Mouse (Mus musculus): ENCODE results near the gene Pcnx4. TPM values are rescaled to one million over a fixed set of nuclear protein-coding genes. Genes with fewer than 3 reads are reported as not detected.

The Pcnx4 gene
- polyA plus RNA-seq, 1 experiment, result 3.2 TPM

DNA sequence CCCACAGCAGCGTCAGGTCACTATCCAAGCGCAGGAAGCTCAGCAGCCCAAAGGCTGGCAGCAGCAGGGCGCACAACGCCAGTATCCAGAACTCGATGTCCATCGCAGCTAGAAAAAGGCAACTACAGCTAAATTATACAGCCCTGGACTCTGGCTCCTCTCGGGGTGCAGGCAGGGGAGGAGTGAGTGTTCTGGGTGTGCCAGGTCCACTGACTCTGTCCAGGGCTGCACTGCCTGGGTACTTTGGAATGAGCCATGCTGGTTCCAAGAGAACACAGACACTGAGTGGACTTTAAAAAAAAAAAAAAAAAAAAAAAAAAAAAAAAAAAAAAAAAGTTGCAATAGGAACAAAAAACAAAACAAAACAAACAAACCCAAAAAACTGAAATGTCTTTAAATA is 92.6 kb downstream of the Pcnx4 start:
- no peaks in the 10 kb centered on the region for H3K36me3 ChIP-seq (ENCODE audit: control insufficient read depth, insufficient read depth, low read length)
- 75% methylated on average over 7 of the region's 7 CpGs for WGBS
- no peak overlapping the region for H3K4me3 ChIP-seq (ENCODE audit: insufficient read depth, low read depth, low read length)
- no peak overlapping the region for H3K27ac ChIP-seq (ENCODE audit: insufficient read depth, low read depth, low read length)
- DNase-seq, result peak; percentile 37
- H3K4me1 ChIP-seq (ENCODE audit: control insufficient read depth, insufficient read depth, low read length), result no peaks in the 10 kb centered on the region
- H3K27me3 ChIP-seq (replicated peaks; ENCODE audit: control insufficient read depth, insufficient read depth, low read length), result no peaks in the 10 kb centered on the region
- TF ChIP-seq CTCF (conservative IDR thresholded peaks at IDR 0.05; ENCODE audit: insufficient read depth, insufficient read length, low read depth, low read length), result no peak
- no peak for TF ChIP-seq POLR2A (IDR thresholded peaks at IDR 0.05; ENCODE audit: low read depth, low read length)

Other genes starting within 250 kb of the Pcnx4 start
- gene Rtn1, start 127.3 kb upstream of the Pcnx4 start, polyA plus RNA-seq (2012; rRNA removed), result 3.0 and 5.6 TPM in 2 replicates
- gene Lrrc9, start 94.5 kb upstream of the Pcnx4 start, polyA plus RNA-seq (2012; rRNA removed), result 0.07 TPM in 1 of 2 replicates, not detected in the other
- gene Gm4756, start 113.3 kb downstream of the Pcnx4 start, polyA plus RNA-seq (2012; rRNA removed), result 0.77 and 0.81 TPM in 2 replicates
- 31.0 and 42.3 TPM in 2 replicates for gene Dhrs7, start 128.5 kb downstream of the Pcnx4 start, polyA plus RNA-seq (2012; rRNA removed)
- gene Ppm1a, start 221.1 kb downstream of the Pcnx4 start, polyA plus RNA-seq (2012; rRNA removed), result 50.1 and 68.8 TPM in 2 replicates